Mouse (Mus musculus): ENCODE results near the gene Mpdz. TPM values are rescaled to one million over a fixed set of nuclear protein-coding genes. Genes with fewer than 3 reads are reported as not detected.

Mpdz gene
- polyA plus RNA-seq (2014; fragmentation: Illumina TruSeq; extraction: RNeasy Lipid Tissue Mini Kit (QIAGEN cat#74804); ENCODE audit: low read depth, low replicate concordance) = 14.4 TPM

GRCm38 (mm10) chr4:81442078-81442981, at the start of gene Mpdz:
Gene Mpdz, minus strand, starts transcription at chr4:81442815.

Data from liver, adult 10 weeks (tissue).